Mouse (Mus musculus): ENCODE data around the gene Dstn. TPM values are rescaled to one million over a fixed set of nuclear protein-coding genes. Genes with fewer than 3 reads are reported as not detected.

The Dstn gene
- polyA plus RNA-seq, 1 experiment from 2014 or later: 479 TPM

DNA sequence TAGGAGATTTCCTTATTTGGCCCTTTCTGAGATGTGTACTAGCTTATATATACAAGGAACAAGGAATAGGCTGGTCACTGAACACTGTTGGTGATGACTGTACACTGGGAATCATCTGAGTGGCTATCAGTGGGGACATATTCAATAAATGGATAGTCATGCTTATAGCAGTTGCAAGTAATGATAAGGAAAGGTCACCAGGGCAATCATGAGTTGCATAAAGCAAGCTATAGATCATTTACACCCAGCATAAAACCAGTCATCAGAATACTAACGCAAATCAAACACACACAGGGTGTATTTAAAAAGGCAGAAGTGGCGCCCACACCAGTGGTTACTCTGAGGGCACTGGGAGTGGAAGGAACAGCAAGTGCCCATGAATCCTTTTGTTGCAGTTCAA is 2.9 kb upstream of the Dstn start:
- 94% methylated on average over 2 of the region's 2 CpGs for WGBS
- no peak overlapping the region for H3K4me3 ChIP-seq (replicated peaks; ENCODE audit: low read depth, low read length)

DNA sequence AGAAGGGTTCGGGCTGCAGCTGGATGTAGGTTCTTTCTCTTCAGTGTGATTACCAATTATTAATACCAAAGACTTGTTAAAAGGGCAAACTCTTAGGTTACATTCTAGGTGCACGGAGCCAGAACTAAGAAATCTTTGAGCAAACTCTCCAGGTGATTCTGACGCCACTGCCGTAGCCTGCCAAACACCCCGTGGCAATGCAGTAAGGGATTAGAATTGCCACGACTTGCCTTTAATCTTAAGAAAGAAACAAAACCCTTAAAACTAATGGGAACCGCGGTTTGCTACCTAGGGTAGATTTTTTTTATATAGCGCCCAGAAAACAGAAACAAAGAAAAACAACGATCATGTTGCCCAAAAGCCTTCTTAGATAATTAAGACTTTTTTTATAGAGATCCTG is 899 bp upstream of the Dstn start:
- H3K9me3 ChIP-seq (ENCODE audit: control insufficient read depth, low read length): no peaks in the 10 kb centered on the region
- no peak for ATAC-seq (ENCODE audit: low FRiP score, low TSS enrichment)
- H3K4me1 ChIP-seq (ENCODE audit: control insufficient read depth, insufficient read depth, low read length): peaks cover 25% of the 10 kb centered on the region
- H3K27ac ChIP-seq (replicated peaks; ENCODE audit: low read depth, low read length): peak overlapping the region; percentile 96
- H3K36me3 ChIP-seq (ENCODE audit: control insufficient read depth, insufficient read depth, low read length): no peaks in the 10 kb centered on the region
- DNase-seq: peak; percentile 57
- H3K27me3 ChIP-seq (ENCODE audit: control insufficient read depth, insufficient read depth, low read length): no peaks in the 10 kb centered on the region
- H3K4me3 ChIP-seq (replicated peaks; ENCODE audit: low read depth, low read length): peak overlapping the region; percentile 90
- H3K9ac ChIP-seq (replicated peaks; ENCODE audit: low read length): peak overlapping the region; percentile 89; the same call in 1 of the 2 replicates
- H3K4me2 ChIP-seq (ENCODE audit: low read length): peak overlapping the region; percentile 79
- WGBS: 5% methylated on average over 10 of the region's 10 CpGs

More for the DNA sequence above, 2.9 kb upstream of the Dstn start:
- Histone ChIP-seq H3K27me3 (ENCODE audit: control insufficient read depth, insufficient read depth, low read length) (no peaks in the 10 kb centered on the region), H3K4me1 (ENCODE audit: control insufficient read depth, insufficient read depth, low read length) (peaks cover 12% of the 10 kb centered on the region), H3K36me3 (ENCODE audit: control insufficient read depth, insufficient read depth, low read length) (no peaks in the 10 kb centered on the region), H3K9me3 (ENCODE audit: control insufficient read depth, low read length) (no peaks in the 10 kb centered on the region), H3K27ac (replicated peaks; ENCODE audit: low read depth, low read length) (no peak overlapping the region), H3K4me2 (ENCODE audit: low read length) (no peak overlapping the region), H3K9ac (replicated peaks; ENCODE audit: low read length) (no peak overlapping the region)
- ATAC-seq (ENCODE audit: low FRiP score, low TSS enrichment): no peak
- DNase-seq: no peak

DNA sequence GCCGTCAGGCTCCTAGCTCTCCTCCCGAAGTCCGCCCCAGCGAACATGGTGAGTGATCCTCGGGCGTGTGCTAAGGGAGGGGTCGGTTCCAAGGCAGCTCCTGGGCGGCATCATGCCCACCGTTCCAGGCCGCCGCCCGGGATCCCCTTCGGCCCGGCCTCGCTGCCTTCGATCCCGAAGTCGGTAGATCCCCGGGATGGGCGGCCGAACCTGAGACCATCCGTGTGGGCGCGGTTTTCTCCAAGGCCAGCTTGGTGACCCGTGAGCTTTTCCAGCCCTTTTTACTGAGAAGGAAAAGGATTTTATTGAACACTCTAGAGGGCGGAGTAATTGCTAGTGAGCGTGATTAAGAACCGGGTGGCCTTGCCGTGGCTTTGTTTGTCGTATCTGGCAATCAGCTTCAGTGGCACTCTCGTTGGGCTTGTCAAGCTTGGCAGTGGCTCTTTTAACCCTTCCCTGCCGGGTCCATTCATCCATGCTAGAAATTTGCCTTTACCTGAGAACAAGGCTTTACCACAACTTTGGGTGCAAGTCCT is 548 bp downstream of the Dstn start:
- peak; percentile 80 for DNase-seq
- Histone ChIP-seq H3K27ac (replicated peaks; ENCODE audit: low read depth, low read length) (peak overlapping the region; percentile 96), H3K4me2 (ENCODE audit: low read length) (peak overlapping the region; percentile 79), H3K4me1 (ENCODE audit: control insufficient read depth, insufficient read depth, low read length) (peaks cover 26% of the 10 kb centered on the region), H3K9ac (replicated peaks; ENCODE audit: low read length) (peak overlapping the region; percentile 89), H3K9me3 (ENCODE audit: control insufficient read depth, low read length) (no peaks in the 10 kb centered on the region), H3K36me3 (ENCODE audit: control insufficient read depth, insufficient read depth, low read length) (no peaks in the 10 kb centered on the region), H3K4me3 (replicated peaks; ENCODE audit: low read depth, low read length) (peak overlapping the region; percentile 90), H3K27me3 (ENCODE audit: control insufficient read depth, insufficient read depth, low read length) (no peaks in the 10 kb centered on the region)
- 0% methylated on average over 32 of the region's 32 CpGs for WGBS
- peak; percentile 54 for ATAC-seq (ENCODE audit: low FRiP score, low TSS enrichment)

DNA sequence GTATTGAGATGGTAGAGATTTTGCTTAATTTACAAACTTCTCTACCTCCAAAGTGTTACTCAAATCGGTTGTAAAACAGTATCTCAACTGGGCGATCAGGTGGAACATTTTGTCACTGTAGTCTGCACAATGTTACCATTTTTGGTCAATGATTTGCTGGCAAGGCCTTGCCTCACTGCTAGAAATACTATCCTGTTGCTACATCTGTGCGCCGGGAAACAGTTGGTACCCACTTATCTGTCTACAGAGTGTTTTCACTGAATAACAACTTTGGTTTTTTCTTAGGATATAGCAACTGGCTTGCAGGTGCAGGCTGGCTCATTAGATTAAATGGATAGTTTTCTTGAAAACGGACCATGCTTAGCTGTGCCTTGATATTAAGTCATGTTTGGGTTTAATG is 1.1 kb downstream of the Dstn start:
- no peaks in the 10 kb centered on the region for H3K9me3 ChIP-seq (ENCODE audit: control insufficient read depth, low read length)
- ATAC-seq (ENCODE audit: low FRiP score, low TSS enrichment): no peak
- peak; percentile 25 for DNase-seq
- peak overlapping the region; percentile 90 for H3K4me3 ChIP-seq (replicated peaks; ENCODE audit: low read depth, low read length)
- H3K36me3 ChIP-seq (ENCODE audit: control insufficient read depth, insufficient read depth, low read length): no peaks in the 10 kb centered on the region
- H3K4me2 ChIP-seq (ENCODE audit: low read length): peak overlapping the region; percentile 79
- whole genome bisulfite sequencing: 14% methylated on average over 5 of the region's 5 CpGs
- H3K9ac ChIP-seq (replicated peaks; ENCODE audit: low read length): peak overlapping the region; percentile 89
- peak overlapping the region; percentile 96; the same call in 1 of the 2 replicates for H3K27ac ChIP-seq (replicated peaks; ENCODE audit: low read depth, low read length)
- peaks cover 26% of the 10 kb centered on the region for H3K4me1 ChIP-seq (ENCODE audit: control insufficient read depth, insufficient read depth, low read length)
- no peaks in the 10 kb centered on the region for H3K27me3 ChIP-seq (ENCODE audit: control insufficient read depth, insufficient read depth, low read length)

DNA sequence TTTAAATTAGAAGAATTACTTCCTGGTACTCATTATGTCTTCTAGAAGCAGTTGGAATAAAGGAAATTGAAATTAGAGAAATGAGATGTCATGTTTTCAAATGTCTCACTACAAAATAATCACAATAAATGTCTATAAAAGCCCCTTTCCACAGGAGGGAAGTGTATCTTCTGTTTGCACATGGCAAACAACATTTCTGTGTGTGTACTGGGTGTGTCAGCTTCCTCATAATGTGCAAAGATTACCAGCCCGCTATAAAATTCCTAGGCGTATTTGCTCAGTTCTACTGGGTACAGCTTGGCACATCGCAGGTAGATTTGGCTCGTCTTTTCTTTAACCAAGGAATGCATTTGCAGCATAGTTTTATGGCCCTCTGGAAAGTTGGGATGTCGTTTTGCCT is 2.5 kb downstream of the Dstn start:
- ATAC-seq (ENCODE audit: low FRiP score, low TSS enrichment) (no peak), DNase-seq (no peak)
- H3K4me3 ChIP-seq (replicated peaks; ENCODE audit: low read depth, low read length): no peak overlapping the region
- H3K9ac ChIP-seq (replicated peaks; ENCODE audit: low read length): no peak overlapping the region
- no peaks in the 10 kb centered on the region for H3K36me3 ChIP-seq (ENCODE audit: control insufficient read depth, insufficient read depth, low read length)
- peaks cover 26% of the 10 kb centered on the region for H3K4me1 ChIP-seq (ENCODE audit: control insufficient read depth, insufficient read depth, low read length)
- H3K27me3 ChIP-seq (ENCODE audit: control insufficient read depth, insufficient read depth, low read length): no peaks in the 10 kb centered on the region
- 81% methylated on average over 5 of the region's 5 CpGs for WGBS
- no peak overlapping the region for H3K27ac ChIP-seq (replicated peaks; ENCODE audit: low read depth, low read length)
- no peaks in the 10 kb centered on the region for H3K9me3 ChIP-seq (ENCODE audit: control insufficient read depth, low read length)
- peak overlapping the region; percentile 79; the same call in 1 of the 2 replicates for H3K4me2 ChIP-seq (ENCODE audit: low read length)

DNA sequence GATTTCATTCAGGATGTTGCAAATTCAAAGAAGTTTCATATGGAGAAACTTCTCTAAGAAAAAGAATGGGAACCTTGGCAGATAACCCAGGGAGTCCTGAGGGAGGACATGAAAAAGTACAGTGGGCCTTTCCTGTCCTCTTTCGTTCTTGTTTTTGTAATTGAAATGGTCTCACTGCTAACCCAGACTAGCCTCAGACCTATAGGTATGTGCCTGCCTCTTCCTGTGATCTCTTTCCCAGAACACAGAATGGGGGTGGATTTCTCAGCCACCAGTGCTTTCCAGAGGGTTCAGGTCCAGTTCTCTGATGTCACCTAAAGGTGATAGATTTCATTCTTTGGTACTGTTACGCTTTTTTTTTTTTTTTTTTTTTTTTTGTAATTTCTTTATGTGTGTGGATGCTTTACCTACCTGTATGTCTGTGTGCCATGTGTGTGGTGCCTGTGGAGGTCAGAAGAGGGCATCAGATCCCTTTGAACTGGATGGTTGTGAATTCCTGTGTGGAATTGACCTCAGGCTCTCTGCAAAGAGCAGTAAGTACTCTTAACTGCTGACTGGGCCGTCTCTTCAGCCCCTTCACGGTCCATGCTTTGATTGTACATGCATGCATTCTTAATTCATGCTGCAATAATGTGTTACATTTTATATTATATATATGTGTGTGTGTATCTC is 3.8 kb downstream of the Dstn start:
- H3K4me2 ChIP-seq (ENCODE audit: low read length): no peak overlapping the region
- no peak for ATAC-seq (ENCODE audit: low FRiP score, low TSS enrichment)
- WGBS: 60% methylated on average over 4 of the region's 4 CpGs
- peaks cover 26% of the 10 kb centered on the region for H3K4me1 ChIP-seq (ENCODE audit: control insufficient read depth, insufficient read depth, low read length)
- H3K27ac ChIP-seq (replicated peaks; ENCODE audit: low read depth, low read length): no peak overlapping the region
- H3K36me3 ChIP-seq (ENCODE audit: control insufficient read depth, insufficient read depth, low read length): no peaks in the 10 kb centered on the region
- no peaks in the 10 kb centered on the region for H3K9me3 ChIP-seq (ENCODE audit: control insufficient read depth, low read length)
- no peak for DNase-seq
- no peak overlapping the region for H3K4me3 ChIP-seq (replicated peaks; ENCODE audit: low read depth, low read length)
- H3K9ac ChIP-seq (replicated peaks; ENCODE audit: low read length): no peak overlapping the region
- H3K27me3 ChIP-seq (ENCODE audit: control insufficient read depth, insufficient read depth, low read length): no peaks in the 10 kb centered on the region

DNA sequence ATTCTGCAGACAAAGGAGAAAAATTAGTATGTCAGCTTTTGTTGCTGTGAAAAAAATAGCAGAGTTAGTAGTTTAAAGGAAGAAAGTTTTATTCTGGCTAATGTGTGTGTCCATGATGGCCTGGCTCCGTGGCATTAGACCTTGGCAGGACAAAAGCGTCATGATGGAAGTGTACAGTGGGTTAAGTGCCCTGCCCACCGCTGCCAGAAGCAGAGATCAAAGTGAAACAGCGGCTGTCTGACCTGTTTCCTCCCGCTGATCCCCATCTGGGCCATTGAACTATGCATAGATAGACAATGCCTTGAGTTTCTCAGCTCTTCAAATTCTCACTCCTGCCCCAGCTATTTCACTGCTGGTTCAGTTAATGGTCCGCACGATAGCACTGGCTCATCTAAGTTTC is 9.0 kb downstream of the Dstn start:
- H3K9ac ChIP-seq (replicated peaks; ENCODE audit: low read length): no peak overlapping the region
- H3K27me3 ChIP-seq (ENCODE audit: control insufficient read depth, insufficient read depth, low read length): no peaks in the 10 kb centered on the region
- no peak for ATAC-seq (ENCODE audit: low FRiP score, low TSS enrichment)
- H3K27ac ChIP-seq (replicated peaks; ENCODE audit: low read depth, low read length): no peak overlapping the region
- no peaks in the 10 kb centered on the region for H3K36me3 ChIP-seq (ENCODE audit: control insufficient read depth, insufficient read depth, low read length)
- no peak for DNase-seq
- H3K4me2 ChIP-seq (ENCODE audit: low read length): no peak overlapping the region
- H3K9me3 ChIP-seq (ENCODE audit: control insufficient read depth, low read length): no peaks in the 10 kb centered on the region
- 66% methylated on average over 7 of the region's 7 CpGs for WGBS
- no peak overlapping the region for H3K4me3 ChIP-seq (replicated peaks; ENCODE audit: low read depth, low read length)
- 0 out of 2 replicates have a peak, but pooled peaks cover 3% of the 10 kb centered on the region for H3K4me1 ChIP-seq (ENCODE audit: control insufficient read depth, insufficient read depth, low read length)

DNA sequence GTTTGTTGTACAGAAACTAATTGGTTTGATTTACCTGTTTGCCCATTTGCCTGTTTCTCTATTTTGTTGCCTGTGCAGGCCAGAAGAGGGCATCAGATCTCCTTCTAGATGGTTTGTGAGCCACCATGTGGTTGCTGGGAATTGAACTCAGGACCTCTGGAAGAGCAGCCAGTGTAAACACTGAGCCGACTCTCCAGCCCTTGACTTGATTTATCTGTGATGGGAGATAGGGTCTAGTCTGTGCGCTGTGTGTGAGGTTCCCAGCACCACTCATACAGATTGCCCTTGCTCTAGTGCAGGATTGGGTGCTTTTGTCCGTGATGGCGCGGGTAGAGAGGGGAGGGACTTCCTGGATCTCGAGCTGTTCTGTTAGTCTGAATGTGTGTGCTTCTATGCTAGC is 10.7 kb downstream of the Dstn start:
- Histone ChIP-seq H3K4me2 (ENCODE audit: low read length) (no peak overlapping the region), H3K9me3 (ENCODE audit: control insufficient read depth, low read length) (no peaks in the 10 kb centered on the region), H3K36me3 (ENCODE audit: control insufficient read depth, insufficient read depth, low read length) (no peaks in the 10 kb centered on the region), H3K27ac (replicated peaks; ENCODE audit: low read depth, low read length) (no peak overlapping the region), H3K4me3 (replicated peaks; ENCODE audit: low read depth, low read length) (no peak overlapping the region), H3K9ac (replicated peaks; ENCODE audit: low read length) (no peak overlapping the region), H3K27me3 (ENCODE audit: control insufficient read depth, insufficient read depth, low read length) (no peaks in the 10 kb centered on the region), H3K4me1 (ENCODE audit: control insufficient read depth, insufficient read depth, low read length) (no peaks in the 10 kb centered on the region)
- 97% methylated on average over 6 of the region's 6 CpGs for WGBS
- no peak for DNase-seq
- ATAC-seq (ENCODE audit: low FRiP score, low TSS enrichment): no peak
